Mouse (Mus musculus) heart, embryonic 12.5 days (tissue): ENCODE data around the gene Iqsec2. TPM values are rescaled to one million over a fixed set of nuclear protein-coding genes. Genes with fewer than 3 reads are reported as not detected.

ENCODE experiments used
- polyA plus RNA-seq: library from polyadenylated mRNA; unstranded; fragments of >200 nt; fragmentation: Nextera tagmentation; extraction: Ambion mirVana; gene quantifications from 2 replicates; pipeline ENCODE4 v1.2.1, GENCODE M21; 2016

Gene Iqsec2
- polyA plus RNA-seq, 1 experiment from 2014 or later = 22.1 TPM

Other genes starting within 250 kb of the Iqsec2 start
- 155 and 159 TPM in 2 replicates for gene Hsd17b10, start 142.4 kb upstream of the Iqsec2 start, polyA plus RNA-seq
- 2.2 and 2.4 TPM in 2 replicates for gene Ribc1, start 128.0 kb upstream of the Iqsec2 start, polyA plus RNA-seq
- gene Smc1a, start 127.8 kb upstream of the Iqsec2 start, polyA plus RNA-seq = 78.1 and 79.3 TPM in 2 replicates
- 49.3 and 50.5 TPM in 2 replicates for gene Kdm5c, start 88.8 kb downstream of the Iqsec2 start, polyA plus RNA-seq
- gene Kantr, start 183.2 kb downstream of the Iqsec2 start, polyA plus RNA-seq = 8.8 and 10.9 TPM in 2 replicates
- 19.5 and 22.3 TPM in 2 replicates for gene Tspyl2, start 198.2 kb downstream of the Iqsec2 start, polyA plus RNA-seq
- 2.9 and 3.4 TPM in 2 replicates for gene Gpr173, start 224.4 kb downstream of the Iqsec2 start, polyA plus RNA-seq